Mouse (Mus musculus) heart, postnatal 36 days (tissue): ENCODE measurements at regions not wholly inside any gene's neighbourhood (a gene's known extent, or its start where the extent isn't known, plus 50 kb on each side); places are given as distances from the start of the nearest gene placed in this dataset.
"Not testable (repeated sequence)": the region's sequence is repeated elsewhere in the genome, so short reads cannot be mapped to it uniquely, and the experiment has no call there.

Source experiments
- DNase-seq, 2 experiments: peaks; one replicate each; pipeline ENCODE4 v3.0.0; 2021 to 2022
- intact Hi-C: fragments of 180-260 bp; cut with DNase I; formaldehyde crosslinking; loops from one replicate; pipeline ENCODE4 v1.15.1; 2025

- intact Hi-C loops = no loop called here
Observed at GRCm38 (mm10) chr17:63693274-63693673, 169.6 kb upstream of the Fer start.

DNA sequence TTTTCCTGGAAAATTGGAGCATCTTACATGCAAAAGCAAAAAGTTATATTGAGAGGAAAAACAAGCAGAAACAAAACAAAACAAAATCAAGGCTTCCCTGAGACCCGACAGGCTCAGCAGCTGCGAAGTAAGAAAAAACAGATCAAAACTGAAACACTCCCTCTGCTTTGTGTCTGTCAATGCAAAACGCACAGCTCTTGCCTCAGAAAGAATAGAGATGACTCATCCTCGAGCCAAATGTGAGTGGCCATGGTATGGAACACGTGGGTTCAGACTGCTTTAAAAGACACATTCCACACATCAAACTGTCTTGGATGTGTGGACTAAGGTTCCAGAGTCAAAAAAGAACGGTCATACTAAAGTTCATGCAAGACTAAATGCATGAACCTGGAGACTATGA lies 163.3 kb upstream of the Fer start:
- no peak for DNase-seq
- intact Hi-C loops = no loop called here

More at GRCm38 (mm10) chr17:63693274-63693673, 169.6 kb upstream of the Fer start:
- DNase-seq = no peak

DNA sequence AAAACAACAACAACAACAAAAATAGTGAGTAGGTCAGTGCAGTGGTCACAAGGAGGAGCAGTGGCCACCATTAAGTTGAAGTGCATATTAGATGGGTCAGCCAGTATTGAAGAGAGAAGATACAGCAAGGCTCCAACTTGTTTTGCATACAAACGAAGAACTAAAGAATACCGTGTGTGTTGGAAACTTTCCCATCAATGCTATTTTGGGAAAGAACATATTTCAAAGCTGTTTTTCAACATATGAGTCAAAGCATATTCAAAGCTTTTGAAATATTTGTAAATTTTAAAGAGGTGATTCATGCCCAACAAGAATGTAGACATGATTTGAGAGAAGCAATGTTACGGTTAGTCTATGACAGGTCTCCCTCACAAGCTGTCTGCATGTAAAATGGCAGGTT lies 157.9 kb upstream of the Fer start:
- intact Hi-C loops = no loop called here
- no peak for DNase-seq

GRCm38 (mm10) chr17:63712937-63713336 lies 149.9 kb upstream of the Fer start:
- DNase-seq = no peak
- intact Hi-C loops = no loop called here

DNA sequence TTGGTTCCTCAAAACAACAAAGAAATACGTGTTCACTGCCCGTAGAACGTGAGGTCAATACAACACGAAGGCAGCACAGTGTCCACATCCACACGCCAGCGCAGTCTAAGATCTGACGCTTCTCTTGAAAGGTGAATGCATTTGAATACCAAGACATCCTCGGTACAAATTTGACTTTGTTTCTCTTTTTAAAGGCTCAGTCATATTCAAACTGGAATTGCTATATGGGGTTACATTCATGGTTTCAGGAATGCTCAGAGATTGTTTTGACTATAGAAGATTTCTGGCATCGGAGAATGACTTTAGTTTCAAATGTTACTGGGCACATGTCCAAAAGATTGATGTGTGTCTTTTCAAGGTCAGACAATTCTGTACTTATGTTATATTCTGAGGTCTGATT lies 147.2 kb upstream of the Fer start:
- intact Hi-C loops = no loop called here
- DNase-seq = no peak

GRCm38 (mm10) chr17:63716161-63716560 lies 146.7 kb upstream of the Fer start:
- intact Hi-C loops = no loop called here
- DNase-seq = no peak

DNA sequence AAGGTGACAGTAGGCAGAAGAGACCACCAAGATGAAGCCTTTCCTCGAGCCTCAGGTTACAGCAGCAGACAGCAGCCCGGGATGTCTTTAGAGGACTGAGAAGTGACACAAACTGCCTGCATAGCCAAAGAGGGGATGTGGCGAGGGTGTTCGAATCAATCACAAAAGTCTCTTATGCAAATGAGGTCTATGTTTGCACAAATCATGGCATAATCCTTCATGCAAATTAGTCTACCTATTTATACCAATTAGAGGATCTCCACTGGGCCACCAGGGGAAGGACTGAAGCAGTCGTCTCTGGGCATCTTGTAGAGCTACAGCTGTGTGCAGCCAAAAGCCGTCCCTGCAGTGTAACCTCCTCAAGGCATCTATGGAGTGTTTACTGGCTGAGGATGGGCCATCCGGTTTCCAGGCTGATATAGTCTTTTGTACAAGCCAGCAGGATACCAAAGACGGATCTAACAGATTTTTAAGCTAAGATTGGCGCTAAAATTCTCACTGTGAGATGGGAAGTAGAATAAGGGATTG lies 145.7 kb upstream of the Fer start:
- DNase-seq = no peak
- intact Hi-C loops = no loop called here

GRCm38 (mm10) chr17:63718972-63719715 lies 143.7 kb upstream of the Fer start:
- intact Hi-C loops = no loop called here
- no peak for DNase-seq

DNA sequence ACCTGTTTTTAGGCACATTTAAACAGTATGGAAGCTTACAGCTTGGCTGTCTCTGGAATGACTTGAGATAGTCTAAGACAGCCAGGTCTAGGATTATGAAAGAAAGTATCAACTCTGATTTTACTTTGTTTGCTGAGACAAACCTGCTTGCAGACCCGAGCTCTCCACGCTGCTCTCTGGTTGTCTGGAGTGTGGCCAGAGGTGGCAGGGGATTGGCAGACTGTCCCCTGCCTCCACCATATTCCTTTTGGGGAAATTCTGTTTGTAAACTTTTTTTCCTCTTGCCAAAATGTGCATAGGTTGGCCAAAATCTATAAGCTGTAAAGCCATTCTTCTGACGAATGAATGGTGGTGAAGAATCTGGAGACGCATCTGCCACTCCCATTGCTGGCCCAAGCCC lies 143.1 kb upstream of the Fer start:
- intact Hi-C loops = loop anchor here (5.0 kb wide), 1 partner anchor 142 kb away; no protein-coding TSS in a partner anchor
- DNase-seq = no peak

DNA sequence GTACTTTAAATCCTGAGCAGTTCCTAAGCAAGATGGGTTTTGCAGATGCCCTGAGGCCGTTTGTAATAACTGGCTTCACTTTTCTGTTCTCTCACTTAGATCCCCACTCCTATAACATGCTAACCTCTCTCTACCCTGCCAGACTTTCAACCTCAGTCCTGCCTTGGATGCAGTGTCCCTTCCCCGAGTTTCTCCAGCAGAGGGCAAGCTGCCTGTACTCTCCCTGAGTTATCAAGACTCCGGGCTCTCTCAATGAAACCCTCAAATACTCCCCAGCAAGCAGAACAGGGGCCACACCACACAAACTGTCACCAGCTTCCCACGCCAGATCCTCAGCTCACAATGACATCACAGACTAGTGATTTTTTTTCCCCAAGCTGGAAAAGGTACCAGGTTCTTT lies 142.0 kb upstream of the Fer start:
- intact Hi-C loops = loop anchor here (5.0 kb wide), 1 partner anchor 144 kb away; no protein-coding TSS in a partner anchor
- no peak for DNase-seq

DNA sequence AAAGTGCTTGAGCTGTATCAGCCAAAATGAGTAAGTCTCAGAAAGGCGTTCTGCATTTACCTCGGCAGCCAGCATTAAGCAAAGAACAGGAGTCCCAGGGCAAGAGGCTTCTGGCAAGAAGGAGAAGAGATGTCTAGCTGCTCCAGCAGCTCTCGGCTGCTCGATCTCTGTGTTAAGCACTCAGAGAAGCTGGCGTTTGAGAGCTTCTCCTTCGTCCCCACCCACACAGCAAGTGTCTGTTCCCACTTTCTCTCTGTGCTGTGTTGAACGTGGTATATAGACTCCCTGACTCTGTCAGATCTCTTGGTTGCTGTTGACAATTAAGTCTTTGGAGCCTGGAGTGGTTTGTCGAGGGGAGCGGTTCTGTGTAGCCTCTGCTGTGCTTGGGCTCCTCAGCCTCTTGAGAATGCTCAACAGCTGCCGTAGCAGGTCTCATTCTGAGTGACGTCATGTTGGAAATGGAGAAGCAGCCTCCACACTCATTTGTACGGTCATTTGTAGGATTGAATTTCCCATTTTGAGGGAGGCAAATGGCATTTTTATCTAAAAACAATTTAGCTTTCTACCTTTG lies 140.3 kb upstream of the Fer start:
- DNase-seq = peak in 1 of 2 experiments; percentile 7
- intact Hi-C loops = loop anchor here (5.0 kb wide), 1 partner anchor 145 kb away; no protein-coding TSS in a partner anchor

DNA sequence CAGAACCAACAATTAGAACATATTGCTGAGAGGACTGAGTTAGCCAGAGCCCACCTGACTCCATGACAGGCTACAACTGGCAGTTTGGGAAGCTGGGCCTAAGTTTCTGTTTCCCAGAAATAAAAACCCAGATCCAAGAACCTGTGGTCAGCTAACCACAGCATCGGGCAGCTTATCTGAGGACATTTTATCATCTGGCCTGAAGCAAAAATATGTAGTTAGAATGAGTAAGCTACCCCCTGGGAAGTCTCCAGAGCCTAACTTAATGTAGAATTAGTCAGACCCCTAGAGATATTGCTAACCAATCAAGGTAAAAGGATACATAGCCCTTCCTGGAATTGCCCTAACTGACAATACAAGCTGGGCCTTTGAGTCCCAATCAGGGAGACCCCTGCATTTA lies 124.7 kb upstream of the Fer start:
- intact Hi-C loops = no loop called here

GRCm38 (mm10) chr17:63739710-63740109 lies 123.2 kb upstream of the Fer start:
- intact Hi-C loops = no loop called here
- no peak for DNase-seq

More for the DNA sequence above, 124.7 kb upstream of the Fer start:
- no peak for DNase-seq

GRCm38 (mm10) chr17:63749257-63749656 lies 113.6 kb upstream of the Fer start:
- intact Hi-C loops, DNase-seq: not testable (repeated sequence)

DNA sequence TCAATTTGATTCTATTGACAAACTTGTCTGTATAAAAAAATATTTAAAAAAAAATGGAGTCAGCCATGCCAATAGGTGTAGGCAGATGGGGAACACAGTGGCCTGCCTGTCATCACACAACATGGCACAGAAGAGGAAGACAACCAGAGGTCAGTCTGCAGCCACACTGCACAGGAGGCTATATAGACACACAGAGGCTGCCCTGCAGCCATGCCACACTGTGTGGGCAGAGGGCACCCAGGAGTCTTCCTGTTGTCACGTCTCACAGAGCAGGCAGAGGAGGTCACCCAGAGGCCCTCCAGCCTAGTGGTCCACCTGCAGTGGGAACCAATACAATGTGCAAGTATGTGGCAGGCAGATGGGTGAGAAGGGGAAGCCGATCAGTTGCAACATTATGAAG lies 108.5 kb upstream of the Fer start:
- intact Hi-C loops = no loop called here
- DNase-seq = no peak

DNA sequence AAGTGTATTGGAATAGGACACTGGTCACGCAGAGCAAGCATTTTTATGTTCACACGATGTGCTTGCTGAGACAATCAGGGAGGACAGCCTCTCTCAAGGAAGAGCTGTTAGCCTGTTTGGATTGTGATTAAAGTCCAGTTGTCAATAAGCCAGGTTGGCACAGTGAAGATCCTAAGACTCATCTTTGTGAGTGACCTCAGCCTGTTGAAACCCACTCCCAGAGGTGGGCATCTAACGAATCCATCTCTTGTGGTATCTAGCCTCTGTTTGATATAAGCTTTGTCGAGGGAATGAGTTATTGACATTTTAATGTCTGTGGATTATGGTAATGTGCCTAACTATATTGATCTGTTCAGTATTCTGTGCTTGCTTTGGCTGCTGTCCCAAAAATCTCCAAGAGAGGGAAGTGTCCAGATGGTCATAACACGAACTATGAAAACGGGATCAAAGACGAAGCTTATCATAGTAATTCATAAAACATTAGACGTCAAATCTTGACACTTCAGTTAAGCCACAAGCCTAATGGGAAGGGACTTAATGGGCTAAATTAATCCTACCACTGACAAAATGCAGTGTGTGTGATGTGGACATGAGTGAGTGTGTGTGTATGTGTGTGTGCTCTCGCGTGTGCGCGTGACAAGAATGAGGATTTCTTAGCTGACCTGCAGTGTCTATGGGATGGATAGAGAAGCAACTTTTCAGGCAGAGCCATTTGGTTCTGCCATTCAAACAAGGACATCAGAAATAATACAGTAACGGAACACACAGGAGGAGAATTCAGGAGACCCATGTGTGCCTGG lies 104.8 kb upstream of the Fer start:
- intact Hi-C loops = no loop called here
- no peak for DNase-seq

DNA sequence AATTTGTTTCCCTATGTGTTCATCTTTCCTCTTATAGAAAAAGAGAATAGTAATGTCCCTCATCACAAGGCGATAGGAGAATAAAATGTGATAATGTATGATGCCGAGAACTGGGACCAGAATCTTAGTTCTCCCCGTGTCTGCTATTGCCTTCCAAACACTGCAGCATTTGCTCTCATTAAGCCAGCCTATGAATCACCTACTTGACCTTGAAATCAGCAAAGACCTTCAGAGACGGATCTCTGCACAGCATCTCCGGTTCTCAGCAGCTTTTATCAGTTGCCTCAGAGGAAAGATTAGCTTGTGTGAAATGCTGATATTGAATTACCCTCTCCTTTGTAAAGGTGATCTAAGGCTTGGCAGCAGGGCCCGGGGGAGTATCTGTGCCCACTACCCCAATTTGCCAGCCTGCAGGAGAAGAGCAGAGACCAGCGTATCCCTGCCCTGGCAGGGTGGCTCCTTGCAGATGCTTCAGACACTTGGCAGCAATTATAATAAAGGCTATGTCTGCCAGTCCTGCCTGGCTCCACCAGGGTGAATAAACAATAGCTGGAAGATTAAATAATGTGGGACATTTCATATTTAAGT lies 104.0 kb upstream of the Fer start:
- intact Hi-C loops = no loop called here
- DNase-seq = no peak

DNA sequence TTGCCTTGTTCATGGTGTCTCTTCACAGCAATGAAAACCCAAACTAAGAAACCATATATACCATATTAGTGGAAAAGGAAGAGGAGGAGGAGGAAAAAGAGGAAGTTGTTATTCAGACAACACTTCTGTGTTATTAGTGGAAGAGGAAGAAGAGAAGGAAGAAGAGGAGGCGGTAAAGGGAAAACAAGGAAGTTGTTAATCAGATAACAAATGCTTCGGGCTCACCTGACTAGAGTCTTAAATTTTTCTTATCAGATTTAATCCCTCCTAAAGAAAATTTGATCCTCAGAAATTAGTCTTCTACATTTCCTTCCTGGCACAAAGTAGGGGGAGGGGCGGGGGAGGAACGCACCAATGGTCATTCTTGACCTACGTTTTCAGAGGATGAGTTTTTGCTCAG lies 101.8 kb upstream of the Fer start:
- no peak for DNase-seq
- intact Hi-C loops = no loop called here

DNA sequence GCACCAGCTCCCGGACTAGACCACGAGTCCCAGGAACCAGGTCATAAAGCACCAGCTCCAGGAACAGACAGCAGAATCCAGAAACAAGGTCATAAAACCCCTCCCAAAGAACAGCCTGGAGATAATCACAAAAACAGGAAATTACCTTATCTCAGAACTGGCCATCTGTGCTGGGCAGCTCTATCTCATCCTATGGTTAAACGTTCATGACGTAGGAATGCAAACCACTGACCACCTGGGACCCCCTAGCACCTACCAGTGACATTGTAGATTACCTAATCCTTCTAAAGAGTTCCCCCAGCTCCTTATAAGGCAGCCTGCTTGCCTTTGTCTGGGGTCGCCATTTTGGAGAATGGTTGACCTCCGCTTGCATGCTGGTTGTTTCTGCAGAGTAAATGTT lies 91.8 kb upstream of the Fer start:
- intact Hi-C loops = no loop called here
- no peak for DNase-seq

GRCm38 (mm10) chr17:63784381-63785116 lies 78.3 kb upstream of the Fer start:
- intact Hi-C loops = no loop called here
- no peak for DNase-seq
